Mouse (Mus musculus): Measurements from ENCODE around the gene Banf2.

Gene Banf2

DNA sequence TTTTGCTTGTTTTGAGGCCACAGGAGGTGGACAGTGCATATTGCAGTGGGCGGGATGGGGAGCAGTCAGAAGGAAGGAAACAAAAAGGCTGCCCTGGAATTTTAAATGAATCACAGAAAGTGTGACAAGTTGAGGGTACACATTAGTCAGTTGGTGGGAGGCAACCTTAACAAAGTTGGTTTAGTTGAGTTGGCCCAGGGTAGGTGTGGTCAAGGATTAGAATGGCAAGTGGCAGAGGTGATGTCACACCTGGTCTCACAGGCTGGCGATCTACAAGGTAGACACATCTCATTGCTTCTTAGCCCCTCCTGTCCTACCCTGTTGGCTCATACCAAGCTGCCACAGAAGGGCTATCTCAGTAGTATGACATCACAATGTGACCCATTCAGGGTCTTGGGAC lies at the start of gene Banf2:
Banf2 (plus strand) TSS at position 396 of the 400 bp plus-strand sequence.
- DNase-seq (ENCODE audit: low read depth, low spot score) = no peak

GRCm38 (mm10) chr2:143983482-143983881 lies 49.4 kb upstream of the Banf2 start:
- DNase-seq (ENCODE audit: low read depth, low spot score) = no peak

GRCm38 (mm10) chr2:143987485-143987884 lies 45.4 kb upstream of the Banf2 start:
- DNase-seq (ENCODE audit: low read depth, low spot score) = no peak

GRCm38 (mm10) chr2:143988016-143988415 lies 44.8 kb upstream of the Banf2 start:
- DNase-seq (ENCODE audit: low read depth, low spot score) = no peak

- no peak for DNase-seq (ENCODE audit: low read depth, low spot score)
Measured at GRCm38 (mm10) chr2:143990997-143991396, 41.9 kb upstream of the Banf2 start.

DNA sequence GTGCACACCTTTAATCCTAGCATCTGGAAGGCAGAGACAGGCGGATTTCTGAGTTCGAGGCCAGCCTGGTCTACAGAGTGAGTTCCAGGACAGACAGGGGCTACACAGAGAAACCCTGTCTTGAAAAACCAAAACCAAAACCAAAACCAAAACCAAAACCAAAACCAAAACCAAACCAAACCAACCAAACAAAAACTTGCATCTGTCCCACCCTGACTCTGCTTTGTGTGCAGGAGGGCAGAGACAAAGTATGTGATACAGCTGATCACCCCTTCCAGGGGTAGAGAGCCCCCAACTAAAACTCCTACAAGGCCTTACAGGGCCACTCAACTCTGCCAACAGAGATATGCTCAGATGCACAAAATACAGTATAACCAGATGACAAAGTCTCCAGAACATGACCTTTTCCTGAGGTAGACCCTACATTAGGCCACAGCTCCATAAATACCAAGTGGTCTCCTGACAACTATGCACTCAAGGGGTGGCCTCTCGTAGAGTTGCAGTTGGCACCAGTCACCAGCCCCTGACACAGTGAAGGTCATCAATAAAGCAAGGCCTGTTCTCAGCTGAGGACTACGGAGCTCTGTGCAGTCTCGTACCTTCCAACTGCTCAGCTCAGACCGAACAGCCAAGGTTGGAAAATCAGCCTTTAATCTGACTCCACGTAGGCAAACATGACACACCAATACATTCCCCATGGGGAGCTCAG lies 40.7 kb upstream of the Banf2 start:
- no peak for DNase-seq (ENCODE audit: low read depth, low spot score)

DNA sequence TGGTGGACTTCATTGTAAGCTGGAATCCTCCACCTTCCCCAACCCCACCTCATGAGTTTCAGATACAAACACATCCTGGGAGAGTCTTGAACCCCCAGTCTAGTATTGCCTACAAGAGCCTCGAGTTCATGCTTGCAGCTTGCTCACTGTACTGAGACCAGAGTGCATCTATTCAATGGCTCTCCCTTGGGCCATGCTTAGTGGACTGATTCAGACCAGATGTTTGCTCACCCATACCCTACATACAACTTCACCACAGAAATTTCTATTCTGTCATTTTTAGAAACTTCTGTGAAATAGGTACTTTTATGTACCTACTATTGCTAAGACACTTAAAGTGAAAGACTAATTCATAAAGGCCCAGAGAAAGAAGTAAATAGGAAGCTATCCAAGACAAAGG lies 39.9 kb upstream of the Banf2 start:
- no peak for DNase-seq (ENCODE audit: low read depth, low spot score)

- no peak for DNase-seq (ENCODE audit: low read depth, low spot score)
Measured at GRCm38 (mm10) chr2:144002229-144002984, 30.5 kb upstream of the Banf2 start.

GRCm38 (mm10) chr2:144003544-144003943 lies 29.3 kb upstream of the Banf2 start:
- DNase-seq (ENCODE audit: low read depth, low spot score) = no peak

GRCm38 (mm10) chr2:144005166-144005955 lies 27.5 kb upstream of the Banf2 start:
- DNase-seq (ENCODE audit: low read depth, low spot score) = no peak

- no peak for DNase-seq (ENCODE audit: low read depth, low spot score)
Measured at GRCm38 (mm10) chr2:144006686-144007085, 26.2 kb upstream of the Banf2 start.

- DNase-seq (ENCODE audit: low read depth, low spot score) = no peak
Measured at GRCm38 (mm10) chr2:144007211-144007610, 25.6 kb upstream of the Banf2 start.

- DNase-seq (ENCODE audit: low read depth, low spot score) = peak; percentile 13
Measured at GRCm38 (mm10) chr2:144009081-144009480, 23.8 kb upstream of the Banf2 start.

GRCm38 (mm10) chr2:144009551-144010281 lies 23.1 kb upstream of the Banf2 start:
- DNase-seq (ENCODE audit: low read depth, low spot score) = peak; percentile 63

DNA sequence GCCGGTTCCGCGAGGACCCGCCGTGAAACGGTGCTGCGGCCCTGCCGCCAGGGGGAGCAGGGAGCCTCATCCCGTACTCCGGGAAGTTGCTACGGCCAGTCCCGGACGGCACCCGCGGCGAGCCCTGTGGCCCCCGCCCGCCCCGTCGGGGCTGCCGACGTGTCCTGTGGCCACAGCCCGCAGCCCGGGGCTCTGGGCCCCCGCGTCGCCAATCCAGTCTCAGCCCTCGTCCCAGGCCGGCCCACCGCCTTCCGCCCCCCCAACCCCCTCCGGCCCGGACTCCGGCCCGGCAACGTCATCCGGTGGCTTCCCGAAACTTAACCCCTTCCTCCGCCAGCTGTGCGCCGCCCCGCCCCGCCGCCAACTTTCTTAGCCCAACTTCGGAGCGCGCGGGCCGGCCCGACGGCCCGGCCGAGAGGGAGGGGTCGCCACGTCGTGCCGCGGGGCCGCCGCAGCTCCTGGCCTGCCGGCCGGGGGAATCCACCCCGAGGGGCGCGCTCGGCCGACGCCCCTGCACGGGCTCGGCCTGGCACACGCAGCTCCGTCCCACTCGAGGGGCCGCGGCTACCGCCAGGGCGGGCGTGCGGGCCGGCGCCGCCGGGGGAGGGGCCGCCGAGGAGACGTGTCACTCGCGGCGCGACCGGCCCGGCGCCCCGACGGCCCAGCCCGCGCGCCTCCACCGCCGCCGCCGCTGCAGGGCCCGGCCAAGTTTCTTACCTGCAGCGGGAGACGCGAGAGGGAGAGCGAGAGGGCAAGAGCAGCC lies 22.4 kb upstream of the Banf2 start:
- peak; percentile 64 for DNase-seq (ENCODE audit: low read depth, low spot score)

DNA sequence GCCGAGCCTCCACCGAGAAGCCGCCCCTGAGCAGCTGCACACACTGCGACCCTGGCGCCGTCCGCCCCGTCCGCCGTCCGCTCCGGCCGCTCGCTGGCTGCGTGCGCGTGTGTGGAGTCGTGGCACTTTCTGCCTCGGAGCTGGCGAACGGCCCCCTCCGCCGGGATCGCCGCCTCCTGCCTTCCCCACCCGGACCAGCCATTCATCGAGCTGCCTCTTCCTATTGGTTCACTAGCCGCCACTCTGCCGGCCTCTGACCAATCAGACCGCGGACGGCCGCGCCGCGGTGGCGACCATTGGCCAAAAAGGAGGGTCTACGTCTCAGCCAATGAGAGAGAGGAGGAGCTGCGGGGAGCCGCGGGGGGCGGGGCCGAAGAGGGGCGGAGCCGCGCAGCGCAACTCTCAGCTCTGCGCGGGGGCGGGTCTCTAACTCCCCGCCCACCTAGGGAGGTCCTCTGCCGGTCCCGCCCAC lies 21.7 kb upstream of the Banf2 start, which contains the start of gene Rrbp1:
Rrbp1 (minus strand) TSS at position 184 of the 472 bp plus-strand sequence.
- peak; percentile 99 for DNase-seq (ENCODE audit: low read depth, low spot score)

DNA sequence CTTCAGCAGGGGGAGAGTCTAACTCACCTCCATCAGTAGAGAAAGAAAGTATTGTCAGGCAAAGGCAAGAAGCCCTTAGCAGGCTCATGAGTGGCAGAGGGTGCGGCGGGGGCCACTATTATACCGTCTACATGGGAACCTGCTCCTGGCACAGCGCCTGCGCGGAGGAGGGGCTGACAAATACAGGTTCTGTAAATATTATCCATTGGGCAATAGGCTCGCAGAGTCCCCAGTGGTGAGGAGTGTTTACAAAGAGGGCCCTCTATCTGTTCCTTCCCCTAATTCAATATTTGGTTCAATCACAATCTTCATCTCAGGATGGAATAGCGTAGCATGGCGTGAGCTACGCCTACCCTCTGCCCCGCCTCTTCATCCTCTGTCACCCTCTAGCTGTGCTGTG lies 18.8 kb upstream of the Banf2 start:
- DNase-seq (ENCODE audit: low read depth, low spot score) = no peak

DNA sequence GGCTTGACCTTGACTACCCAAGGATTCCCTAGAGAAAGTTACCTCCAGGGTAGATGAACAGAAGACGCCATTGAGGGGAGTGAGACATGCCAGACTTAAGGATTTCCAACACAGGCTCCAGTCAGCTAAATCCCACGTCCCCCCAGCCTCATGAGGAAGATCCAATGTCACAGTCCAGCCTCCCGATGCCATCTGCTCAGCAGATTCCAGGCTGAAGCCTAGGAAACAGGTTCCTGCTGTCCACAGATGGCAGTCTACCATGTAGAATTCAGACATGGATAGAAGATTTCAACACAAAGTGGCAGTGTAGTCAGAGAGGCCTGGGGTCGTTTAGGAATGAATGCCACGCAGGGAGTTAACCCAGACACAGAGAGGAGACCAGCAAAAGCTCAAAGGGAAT lies 18.4 kb upstream of the Banf2 start:
- no peak for DNase-seq (ENCODE audit: low read depth, low spot score)

GRCm38 (mm10) chr2:144015861-144016260 lies 17.0 kb upstream of the Banf2 start:
- DNase-seq (ENCODE audit: low read depth, low spot score) = no peak

GRCm38 (mm10) chr2:144019971-144020370 lies 12.9 kb upstream of the Banf2 start:
- DNase-seq (ENCODE audit: low read depth, low spot score) = no peak

DNA sequence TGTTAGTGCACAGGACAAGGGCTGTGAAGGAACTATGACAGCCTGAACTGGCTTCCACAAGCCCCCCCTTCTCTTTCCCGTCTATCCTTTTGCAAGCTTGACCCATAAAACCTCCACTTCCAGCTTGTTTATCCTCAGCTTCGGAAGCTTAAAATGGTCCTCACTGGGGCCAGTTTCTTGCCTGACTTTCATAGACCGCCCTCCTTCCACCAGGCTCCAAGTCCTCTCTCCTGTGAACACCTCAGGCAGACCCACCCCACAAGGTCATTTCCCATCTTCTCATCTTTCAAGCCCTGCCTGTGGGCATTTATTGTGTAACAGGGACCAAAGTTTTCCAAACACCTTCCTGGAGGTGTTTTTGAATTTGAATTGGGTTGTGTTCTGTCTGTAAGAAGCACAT lies 10.4 kb upstream of the Banf2 start:
- DNase-seq (ENCODE audit: low read depth, low spot score) = no peak

Measured in skeletal muscle tissue, adult 2 months (tissue).